Mouse (Mus musculus): Measurements from ENCODE around the gene Neurl2. TPM values are rescaled to one million over a fixed set of nuclear protein-coding genes. Genes with fewer than 3 reads are reported as not detected.

The Neurl2 gene
- total RNA-seq, 1 experiment from 2014 or later: 2.4 TPM

GRCm38 (mm10) chr2:164785481-164786387, 47.5 kb downstream of the Neurl2 start, which contains the start of gene Snx21:
TSS of gene Snx21 (plus strand) at chr2:164785823.
- DNase-seq: peak; percentile 94

GRCm38 (mm10) chr2:164784869-164785420, 48.3 kb downstream of the Neurl2 start:
- no peak for DNase-seq

- no peak for DNase-seq
Observed at GRCm38 (mm10) chr2:164783926-164784581, 49.2 kb downstream of the Neurl2 start.

GRCm38 (mm10) chr2:164781876-164782275, 51.4 kb downstream of the Neurl2 start:
- no peak for DNase-seq

Other genes with a start within 250 kb of the Neurl2 start
- gene Wfdc6a, start 248.0 kb downstream of the Neurl2 start, total RNA-seq (2021): 0.49 and 1.2 TPM in 2 replicates
- not detected in 2 replicates for gene Eppin, start 239.9 kb downstream of the Neurl2 start, total RNA-seq (2021)
- not detected in 2 replicates for gene Wfdc6b, start 219.9 kb downstream of the Neurl2 start, total RNA-seq (2021)
- gene Wfdc8, start 219.8 kb downstream of the Neurl2 start, total RNA-seq (2021): 0.23 TPM in 1 of 2 replicates, not detected in the other
- gene Wfdc16, start 194.7 kb downstream of the Neurl2 start, total RNA-seq (2021): not detected in 2 replicates
- gene Wfdc10, start 177.4 kb downstream of the Neurl2 start, total RNA-seq (2021): not detected in 2 replicates
- gene Wfdc9, start 176.9 kb downstream of the Neurl2 start, total RNA-seq (2021): not detected in 2 replicates
- gene Wfdc11, start 159.4 kb downstream of the Neurl2 start, total RNA-seq (2021): not detected in 2 replicates
- not detected in 2 replicates for gene Wfdc13, start 148.3 kb downstream of the Neurl2 start, total RNA-seq (2021)
- gene Spint4, start 135.0 kb downstream of the Neurl2 start, total RNA-seq (2021): not detected in 2 replicates
- gene Spint5, start 118.2 kb downstream of the Neurl2 start, total RNA-seq (2021): not detected in 2 replicates
- gene Wfdc3, start 87.5 kb downstream of the Neurl2 start, total RNA-seq (2021): 0.59 TPM in 1 of 2 replicates, not detected in the other
- 39.6 and 47.3 TPM in 2 replicates for gene Dnttip1, start 87.5 kb downstream of the Neurl2 start, total RNA-seq (2021)
- gene Ube2c, start 63.6 kb downstream of the Neurl2 start, total RNA-seq (2021): 32.1 and 36.0 TPM in 2 replicates
- gene Tnnc2, start 53.5 kb downstream of the Neurl2 start, total RNA-seq (2021): 1.0 TPM in 1 of 2 replicates, not detected in the other
- 35.7 and 46.2 TPM in 2 replicates for gene Snx21, start 47.6 kb downstream of the Neurl2 start, total RNA-seq (2021)
- 25.7 and 28.9 TPM in 2 replicates for gene Acot8, start 28.6 kb downstream of the Neurl2 start, total RNA-seq (2021)
- 4.9 and 5.1 TPM in 2 replicates for gene Zswim3, start 28.4 kb downstream of the Neurl2 start, total RNA-seq (2021)
- gene Zswim1, start 10.8 kb downstream of the Neurl2 start, total RNA-seq (2021): 7.0 and 8.9 TPM in 2 replicates
- gene Spata25, start 4.9 kb downstream of the Neurl2 start, total RNA-seq (2021): not detected in 2 replicates
- gene Ctsa, start 583 bp downstream of the Neurl2 start, total RNA-seq (2021): 104 and 116 TPM in 2 replicates
- gene Pltp, start 24.3 kb upstream of the Neurl2 start, total RNA-seq (2021): 35.4 and 36.2 TPM in 2 replicates
- 42.3 and 54.0 TPM in 2 replicates for gene Pcif1, start 45.8 kb upstream of the Neurl2 start, total RNA-seq (2021)
- 17.3 and 19.4 TPM in 2 replicates for gene Zfp335, start 78.3 kb upstream of the Neurl2 start, total RNA-seq (2021)
- gene Mmp9, start 107.3 kb upstream of the Neurl2 start, total RNA-seq (2021): 1.7 and 2.0 TPM in 2 replicates
- 8.4 and 8.7 TPM in 2 replicates for gene Slc12a5, start 127.3 kb upstream of the Neurl2 start, total RNA-seq (2021)
- 37.6 and 40.5 TPM in 2 replicates for gene Ncoa5, start 201.4 kb upstream of the Neurl2 start, total RNA-seq (2021)
- 3.3 and 6.5 TPM in 2 replicates for gene Cd40, start 222.2 kb upstream of the Neurl2 start, total RNA-seq (2021)

Data from adrenal gland, postnatal 14 days (tissue).